Mouse (Mus musculus): ENCODE results near the gene Kifap3.

- no peak for TF ChIP-seq POLR2A (IDR thresholded peaks at IDR 0.05; ENCODE audit: borderline replicate concordance, low read depth, low read length)
- no peak for TF ChIP-seq CTCF (IDR thresholded peaks at IDR 0.05; ENCODE audit: low read depth, low read length)
Observed at GRCm38 (mm10) chr1:163842238-163842637, 62.9 kb downstream of the Kifap3 start.

Data from bone marrow macrophage, adult 2 months (primary cell).